Mouse (Mus musculus) liver, postnatal 0 days (tissue): ENCODE measurements at regions not wholly inside any gene's neighbourhood (a gene's known extent, or its start where the extent isn't known, plus 50 kb on each side); places are given as distances from the start of the nearest gene placed in this dataset.

Experiments
- ATAC-seq: fragments of 200-750 bp; cut with Nextera tagmentation; 2 replicates; pipeline ENCODE4 v1.8.0; 2017; ENCODE audit warnings: mild to moderate bottlenecking, moderate library complexity
- DNase-seq: peaks from one replicate; pipeline ENCODE4 v3.0.0-alpha.2; 2016
- H3K27ac ChIP-seq: fragments of 300-500 bp; sonication (generic); 2 replicates; pipeline ENCODE4 v1.5.1; 2014; ENCODE audit warnings: antibody characterized with exemption, moderate library complexity, mild to moderate bottlenecking, low read depth
- H3K27me3 ChIP-seq: fragments of 300-500 bp; sonication (generic); 2 replicates; pipeline ENCODE4 v1.6.1; 2014; ENCODE audit warnings: low read length, control low read depth, mixed read lengths; ENCODE audit not compliant: insufficient read depth
- H3K36me3 ChIP-seq: fragments of 300-500 bp; sonication (generic); replicated peaks from 2 replicates; pipeline ENCODE4 v1.6.1; 2014; ENCODE audit warnings: mild to moderate bottlenecking, control low read depth, low read length, moderate library complexity, mixed read lengths; ENCODE audit not compliant: insufficient read depth
- H3K4me1 ChIP-seq: fragments of 300-500 bp; sonication (generic); 2 replicates; pipeline ENCODE4 v1.6.1; 2014; ENCODE audit warnings: antibody characterized with exemption, mild to moderate bottlenecking, control low read depth; ENCODE audit not compliant: insufficient read depth
- H3K4me2 ChIP-seq: fragments of 300-500 bp; sonication (generic); 2 replicates; pipeline ENCODE4 v1.6.1; 2014; ENCODE audit warnings: low read depth, mild to moderate bottlenecking, low read length, moderate library complexity, mixed read lengths
- H3K4me3 ChIP-seq: fragments of 300-500 bp; sonication (generic); 2 replicates; pipeline ENCODE4 v1.5.1; 2014; ENCODE audit warnings: low read depth, low read length
- H3K9ac ChIP-seq: fragments of 300-500 bp; sonication (generic); replicated peaks from 2 replicates; pipeline ENCODE4 v1.6.1; 2014; ENCODE audit warnings: mild to moderate bottlenecking, moderate library complexity
- H3K9me3 ChIP-seq: fragments of 300-500 bp; sonication (generic); 2 replicates; pipeline ENCODE4 v1.6.1; 2016; ENCODE audit warnings: mild to moderate bottlenecking, control low read depth, low read length, mixed read lengths
- CTCF ChIP-seq: sonication (generic); IDR thresholded peaks from 2 replicates; pipeline ENCODE4 v1.5.1; 2016; ENCODE audit warnings: antibody characterized with exemption, low read depth
- EP300 ChIP-seq: IDR thresholded peaks from 2 replicates; pipeline ENCODE4 v1.6.1; 2016; ENCODE audit warnings: antibody characterized with exemption, low read depth, mild to moderate bottlenecking
- WGBS: fragments of 180-500 bp; shearing (Covaris S2); extraction: QIAGEN DNeasy Blood & Tissue Kit; methylation state at CpG from one replicate; pipeline ENCODE4 v1.1.7; 2014; ENCODE audit not compliant: insufficient replicate concordance; 5-methylcytosine and 5-hydroxymethylcytosine counted together

GRCm38 (mm10) chr14:76887201-76887600, 149.4 kb upstream of the Ccdc122 start:
- Histone ChIP-seq H3K9ac (no peak overlapping the region), H3K4me2 (no peak overlapping the region), H3K4me3 (no peak overlapping the region), H3K4me1 (peaks cover 16% of the 10 kb centered on the region), H3K27ac (no peak overlapping the region), H3K9me3 (no peaks in the 10 kb centered on the region), H3K36me3 (no peaks in the 10 kb centered on the region), H3K27me3 (no peaks in the 10 kb centered on the region)
- WGBS, result 68% methylated on average over 3 of the region's 3 CpGs
- TF ChIP-seq EP300 (no peak), CTCF (no peak)
- DNase-seq (no peak), ATAC-seq (no peak)

DNA sequence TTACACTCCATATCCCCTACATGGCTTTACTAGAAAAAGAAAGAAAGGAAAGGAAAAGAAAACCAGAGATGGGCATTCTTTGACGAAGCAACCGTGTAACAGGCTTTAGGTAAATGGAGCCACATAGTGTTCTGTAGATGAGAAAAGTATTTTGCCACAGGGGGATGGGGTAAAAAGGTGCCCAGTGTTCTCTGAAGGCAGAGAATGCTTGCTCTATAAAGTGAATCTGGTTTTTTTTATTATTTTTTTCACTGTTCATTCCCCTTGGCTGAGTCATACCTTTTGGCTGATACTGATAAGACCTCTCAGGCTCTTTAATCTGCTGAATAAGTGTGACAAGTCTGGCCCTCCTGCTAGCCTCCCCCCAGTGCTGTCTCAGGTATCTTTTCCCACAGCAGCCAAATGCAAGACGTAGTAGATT, 153.3 kb upstream of the Ccdc122 start:
- Histone ChIP-seq H3K4me2 (peak overlapping the region; percentile 54), H3K27ac (peak overlapping the region; percentile 72), H3K4me3 (peak overlapping the region; percentile 15; the same call in 1 of the 2 replicates), H3K36me3 (no peaks in the 10 kb centered on the region), H3K27me3 (no peaks in the 10 kb centered on the region), H3K4me1 (peaks cover 18% of the 10 kb centered on the region), H3K9ac (no peak overlapping the region), H3K9me3 (no peaks in the 10 kb centered on the region)
- peak; percentile 98 for ATAC-seq
- TF ChIP-seq CTCF (no peak), EP300 (peak; percentile 97)
- 61% methylated on average over 3 of the region's 3 CpGs for WGBS
- DNase-seq, result peak; percentile 33

DNA sequence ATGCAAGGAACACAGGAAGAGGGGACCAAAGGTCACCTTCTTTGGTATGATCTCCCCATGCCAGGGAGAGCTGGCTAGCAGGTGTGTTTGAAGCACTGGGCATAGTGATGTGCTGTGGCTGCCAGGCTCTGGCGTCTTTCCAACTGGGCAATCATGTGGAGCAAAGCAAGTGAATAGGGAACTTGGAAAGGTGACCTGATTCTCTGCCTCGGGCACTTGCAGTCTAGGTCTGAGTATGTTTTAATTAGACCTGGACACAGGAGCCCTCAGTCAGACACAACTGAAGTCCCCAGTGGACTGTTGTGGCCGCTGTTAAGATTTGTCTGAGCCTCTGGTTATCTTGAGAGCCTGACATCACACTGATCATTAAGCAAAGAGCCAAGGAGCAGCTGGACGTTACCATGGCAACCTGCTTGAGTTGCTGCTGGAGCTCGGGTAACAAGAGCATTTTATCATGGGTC, 153.8 kb upstream of the Ccdc122 start:
- 34% methylated on average over 5 of the region's 5 CpGs for WGBS
- peaks cover 18% of the 10 kb centered on the region for H3K4me1 ChIP-seq
- H3K4me2 ChIP-seq, result peak overlapping the region; percentile 54; the same call in 1 of the 2 replicates
- no peak overlapping the region for H3K4me3 ChIP-seq
- H3K27ac ChIP-seq, result peak overlapping the region; percentile 72
- no peaks in the 10 kb centered on the region for H3K36me3 ChIP-seq
- TF ChIP-seq CTCF (no peak), EP300 (no peak)
- ATAC-seq, result peak; percentile 85
- no peak overlapping the region for H3K9ac ChIP-seq
- H3K9me3 ChIP-seq, result no peaks in the 10 kb centered on the region
- no peaks in the 10 kb centered on the region for H3K27me3 ChIP-seq
- DNase-seq, result peak; percentile 44

DNA sequence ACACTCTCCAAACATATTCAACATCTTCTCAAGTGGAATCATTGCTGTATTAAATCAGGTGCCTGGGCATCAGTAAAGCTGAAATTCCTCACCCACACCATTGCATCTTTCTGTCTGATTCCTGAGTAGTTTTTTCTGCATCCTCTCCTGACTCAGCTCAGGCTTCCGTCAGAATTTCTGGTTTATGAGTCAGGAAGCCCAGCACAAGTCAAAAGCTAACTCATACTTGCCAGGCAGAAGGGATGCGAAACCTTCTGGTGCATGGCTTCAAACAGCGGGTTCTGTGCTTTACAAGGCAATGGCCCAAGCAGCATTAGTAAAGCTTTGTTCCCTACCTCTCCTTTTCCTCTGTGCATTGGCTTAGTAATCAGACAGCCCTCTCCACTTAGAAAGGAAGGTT, 155.7 kb upstream of the Ccdc122 start:
- WGBS, result 85% methylated on average over 3 of the region's 3 CpGs
- ATAC-seq, result no peak
- H3K27ac ChIP-seq, result no peak overlapping the region
- TF ChIP-seq CTCF (no peak), EP300 (no peak)
- no peak for DNase-seq
- peaks cover 18% of the 10 kb centered on the region for H3K4me1 ChIP-seq
- no peak overlapping the region for H3K9ac ChIP-seq
- H3K36me3 ChIP-seq, result no peaks in the 10 kb centered on the region
- no peak overlapping the region for H3K4me3 ChIP-seq
- no peaks in the 10 kb centered on the region for H3K27me3 ChIP-seq
- H3K4me2 ChIP-seq, result no peak overlapping the region
- no peaks in the 10 kb centered on the region for H3K9me3 ChIP-seq

- H3K27ac ChIP-seq, result no peak overlapping the region
Observed at GRCm38 (mm10) chr14:76877306-76877705, 159.3 kb upstream of the Ccdc122 start.

GRCm38 (mm10) chr14:76876015-76876414, 160.6 kb upstream of the Ccdc122 start:
- no peak; the same call in 1 of the 2 replicates for TF ChIP-seq EP300
- peak; percentile 83 for TF ChIP-seq CTCF
- Histone ChIP-seq H3K4me3 (no peak overlapping the region), H3K9ac (no peak overlapping the region), H3K36me3 (no peaks in the 10 kb centered on the region), H3K27me3 (no peaks in the 10 kb centered on the region), H3K9me3 (no peaks in the 10 kb centered on the region), H3K27ac (peak overlapping the region; percentile 62), H3K4me1 (peaks cover 5% of the 10 kb centered on the region; the same call in 1 of the 2 replicates), H3K4me2 (no peak overlapping the region)
- DNase-seq (peak; percentile 30), ATAC-seq (0 out of 2 replicates have a peak, but pooled peaks have one; percentile 27)
- 47% methylated on average over 7 of the region's 7 CpGs for WGBS

More at GRCm38 (mm10) chr14:76877306-76877705, 159.3 kb upstream of the Ccdc122 start:
- no peaks in the 10 kb centered on the region for H3K27me3 ChIP-seq
- peaks cover 8% of the 10 kb centered on the region; the same call in 1 of the 2 replicates for H3K4me1 ChIP-seq
- ATAC-seq, result no peak
- H3K4me2 ChIP-seq, result no peak overlapping the region
- H3K9ac ChIP-seq, result no peak overlapping the region
- no peak for DNase-seq
- no peaks in the 10 kb centered on the region for H3K9me3 ChIP-seq
- no peak overlapping the region for H3K4me3 ChIP-seq
- H3K36me3 ChIP-seq, result no peaks in the 10 kb centered on the region
- 50% methylated on average over 5 of the region's 5 CpGs for WGBS
- no peak for TF ChIP-seq CTCF
- TF ChIP-seq EP300, result no peak
